In the genomic region with DNA sequence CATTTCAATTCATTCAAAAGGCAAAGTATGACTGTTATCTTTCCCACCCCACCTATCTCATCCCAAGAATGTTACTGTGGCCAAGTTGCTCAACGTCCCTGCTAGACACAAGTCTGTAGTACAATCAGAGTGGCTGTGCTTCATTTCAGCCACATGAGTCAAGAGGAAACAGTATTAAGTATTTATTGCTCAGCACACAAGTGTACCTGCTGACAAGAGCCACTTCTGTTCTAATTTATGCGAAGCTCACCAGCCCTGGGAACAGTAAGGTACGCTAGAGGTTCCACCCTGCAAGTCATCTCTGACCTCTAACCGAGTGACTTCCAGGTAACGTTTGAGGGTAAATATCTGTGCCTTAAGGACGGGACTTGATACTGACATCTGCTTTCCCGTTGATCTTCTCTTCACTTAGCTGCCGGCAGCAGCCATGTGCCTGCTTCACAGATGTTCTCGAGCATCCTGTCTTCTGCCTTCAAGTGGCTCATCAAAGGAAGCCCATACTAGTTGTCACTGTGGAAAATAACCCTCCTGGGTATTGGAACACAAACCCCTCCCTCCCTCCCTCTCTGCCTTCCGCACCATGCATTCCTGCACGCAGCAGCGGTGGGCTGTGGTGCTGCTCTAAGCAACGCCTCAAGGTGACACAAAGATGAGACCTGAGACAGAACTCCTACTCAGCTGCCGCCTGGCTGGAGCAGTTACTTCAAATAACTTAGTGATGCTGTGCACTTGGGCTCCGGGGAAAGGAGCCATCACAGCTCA, we compare ENCODE assay signal across 8 mouse cellular contexts. TPM values are rescaled to one million over a fixed set of nuclear protein-coding genes. Genes with fewer than 3 reads are reported as not detected.
A peak's percentile ranks its signal among the peaks of the same experiment; 100 is the strongest.
DNase-seq lines count a peak whose midpoint lies in the region; ATAC-seq lines count a peak whose summit lies in the region.

No protein-coding gene starts in this region.

- DNase-seq in urinary bladder, postnatal 36 days (ENCODE audit: low spot score in 2 of 2), result peak; percentile 18 to 29
- no peak for DNase-seq in urinary bladder, postnatal 25 days (ENCODE audit: low spot score)
- no peak for DNase-seq in ovary, adult 18-20 months (ENCODE audit: low spot score)
- DNase-seq in adrenal gland, postnatal 10 days, result no peak
- DNase-seq in left cerebral cortex, adult 18-20 months (ENCODE audit: low spot score in 2 of 2), result no peak
- DNase-seq in spleen, adult 18-20 months, result no peak

- H3K4me1 ChIP-seq in hindbrain, embryonic 15.5 days (replicated peaks), result peaks cover 16% of the 10 kb centered on the region
- H3K4me1 ChIP-seq in midbrain, embryonic 13.5 days (replicated peaks), result peaks cover 35% of the 10 kb centered on the region

- peak; percentile 37; the same call in 1 of the 2 replicates for ATAC-seq in hindbrain, embryonic 15.5 days (ENCODE audit: low FRiP score, low read depth)
- peak; percentile 59 for ATAC-seq in midbrain, embryonic 13.5 days

- H3K36me3 ChIP-seq in hindbrain, embryonic 15.5 days, result no peaks in the 10 kb centered on the region
- H3K36me3 ChIP-seq in midbrain, embryonic 13.5 days, result no peaks in the 10 kb centered on the region

- no peaks in the 10 kb centered on the region for H3K27me3 ChIP-seq in hindbrain, embryonic 15.5 days
- no peaks in the 10 kb centered on the region for H3K27me3 ChIP-seq in midbrain, embryonic 13.5 days

- 38% methylated on average over 15 of the region's 15 CpGs for WGBS in hindbrain, embryonic 15.5 days
- WGBS in midbrain, embryonic 13.5 days, result 29% methylated on average over 15 of the region's 15 CpGs

- no peak overlapping the region for H3K9ac ChIP-seq in hindbrain, embryonic 15.5 days
- no peak overlapping the region for H3K9ac ChIP-seq in midbrain, embryonic 13.5 days (replicated peaks)

- H3K27ac ChIP-seq in hindbrain, embryonic 15.5 days (replicated peaks), result no peak overlapping the region; the same call in 1 of the 2 replicates
- H3K27ac ChIP-seq in midbrain, embryonic 13.5 days, result no peak overlapping the region

- no peak overlapping the region for H3K4me3 ChIP-seq in hindbrain, embryonic 15.5 days
- no peak overlapping the region for H3K4me3 ChIP-seq in midbrain, embryonic 13.5 days (replicated peaks)

- H3K9me3 ChIP-seq in hindbrain, embryonic 15.5 days, result no peaks in the 10 kb centered on the region
- no peaks in the 10 kb centered on the region for H3K9me3 ChIP-seq in midbrain, embryonic 13.5 days

- H3K4me2 ChIP-seq in hindbrain, embryonic 15.5 days, result peak overlapping the region; percentile 33
- H3K4me2 ChIP-seq in midbrain, embryonic 13.5 days (replicated peaks), result peak overlapping the region; percentile 19

RNA-seq across cellular contexts. Expression of gene Stk39, which starts 36.4 kb away (rescaled TPM):
- 33.6 and 34.3 TPM in 2 replicates for polyA plus RNA-seq in hindbrain, embryonic 15.5 days (2015; fragmentation: Nextera tagmentation; extraction: Ambion mirVana)
- 28.6 and 29.2 TPM in 2 replicates for polyA plus RNA-seq in midbrain, embryonic 13.5 days (2015; fragmentation: Nextera tagmentation; extraction: Ambion mirVana)
- 10 to 100 TPM; 50.2 to 69.4 TPM for total RNA-seq in adrenal gland, postnatal 10 days (2021)
- 10 to 100 TPM; 92.7 to 94.7 TPM for total RNA-seq in left cerebral cortex, adult 18-20 months (2021)

Comparison
In these comparisons a context has a peak if more than half of its experiments do, and no peak if none do; other contexts are left out.
1. DNase-seq: peak in urinary bladder, postnatal 36 days (2 of 2); none in urinary bladder, postnatal 25 days (single experiment), ovary, adult 18-20 months (single experiment), adrenal gland, postnatal 10 days (single experiment), left cerebral cortex, adult 18-20 months (0 of 2) and spleen, adult 18-20 months (0 of 2).